Mouse (Mus musculus) erythroblast, embryonic 14.5 days (primary cell): Measurements from ENCODE around the gene Efhd1.

ENCODE experiments used
- GATA1 ChIP-seq: IDR thresholded peaks from 2 replicates; pipeline ENCODE4 v1.6.1; 2012; ENCODE audit warnings: low read length, inconsistent platforms, mixed read lengths
- TAL1 ChIP-seq: IDR thresholded peaks from 3 replicates; pipeline ENCODE4 v1.6.1; 2012; ENCODE audit warnings: low read length, inconsistent platforms, mixed read lengths

DNA sequence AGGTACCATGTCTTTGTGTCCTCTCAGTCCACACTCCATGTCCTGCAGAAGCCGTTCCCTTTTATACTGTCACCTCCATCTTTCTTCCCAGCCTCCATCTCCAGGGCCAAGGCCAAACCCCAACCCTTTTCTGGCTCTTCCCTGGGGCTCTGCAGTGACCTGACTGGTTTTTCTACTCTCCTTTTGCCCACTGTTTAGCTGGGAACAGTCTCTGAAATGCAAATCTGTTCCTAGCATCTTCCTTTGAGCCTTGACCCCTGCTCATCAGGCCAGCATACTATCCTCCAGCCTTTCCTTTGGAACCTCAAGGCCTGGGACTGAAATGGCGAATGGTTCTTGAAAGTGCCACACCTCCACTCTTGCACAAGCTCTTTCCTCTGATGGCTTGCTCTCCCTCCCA is 49.0 kb downstream of the Efhd1 start:
- TF ChIP-seq GATA1 (no peak), TAL1 (no peak)
